Mouse (Mus musculus) heart, adult 2 months (tissue): ENCODE measurements around the gene Urm1. TPM values are rescaled to one million over a fixed set of nuclear protein-coding genes. Genes with fewer than 3 reads are reported as not detected.

ENCODE experiments used
- DNase-seq, 2 experiments: peaks; one replicate each; pipeline ENCODE4 v3.0.0; 2021
- H3K27ac ChIP-seq: fragments of 200-600 bp; 2 replicates; pipeline ENCODE4 v1.8.1; 2022
- H3K27me3 ChIP-seq: fragments of 200-500 bp; 2 replicates; pipeline ENCODE4 v1.6.1; 2012; ENCODE audit warnings: mild to moderate bottlenecking, low read length, inconsistent platforms, mixed read lengths; ENCODE audit not compliant: control insufficient read depth, insufficient read depth
- H3K36me3 ChIP-seq: fragments of 200-500 bp; 2 replicates; pipeline ENCODE4 v1.6.1; 2012; ENCODE audit warnings: low read length, inconsistent platforms; ENCODE audit not compliant: control insufficient read depth, insufficient read depth
- H3K4me1 ChIP-seq: fragments of 200-500 bp; 2 replicates; pipeline ENCODE4 v1.6.1; 2011; ENCODE audit warnings: low read length; ENCODE audit not compliant: control insufficient read depth, insufficient read depth
- H3K4me3 ChIP-seq: fragments of 200-600 bp; 2 replicates; pipeline ENCODE4 v1.8.1; 2022
- H3K79me2 ChIP-seq: fragments of 200-500 bp; replicated peaks from 2 replicates; pipeline ENCODE4 v1.6.1; 2012; ENCODE audit warnings: mild to moderate bottlenecking, inconsistent platforms, low read length, moderate library complexity, mixed read lengths; ENCODE audit not compliant: control insufficient read depth, insufficient read depth
- H3K9ac ChIP-seq: fragments of 200-500 bp; 2 replicates; pipeline ENCODE4 v1.6.1; 2012; ENCODE audit warnings: low read depth, mild to moderate bottlenecking, control low read depth, inconsistent platforms, low read length, mixed read lengths
- CTCF ChIP-seq: fragments of 200-600 bp; IDR thresholded peaks from 2 replicates; pipeline ENCODE4 v1.8.1; 2022; ENCODE audit warnings: antibody characterized with exemption, mild to moderate bottlenecking, moderate library complexity
- EP300 ChIP-seq: fragments of 200-500 bp; IDR thresholded peaks from 2 replicates; pipeline ENCODE4 v1.6.1; 2011; ENCODE audit warnings: low read depth, low read length, control low read depth; ENCODE audit not compliant: insufficient read depth
- POLR2A ChIP-seq: fragments of 200-500 bp; IDR thresholded peaks from 2 replicates; pipeline ENCODE4 v1.6.1; 2011; ENCODE audit warnings: mild to moderate bottlenecking, low read depth, low read length, control low read depth; ENCODE audit not compliant: insufficient read depth
- whole genome bisulfite sequencing: fragments of 180-500 bp; shearing (Covaris S2); methylation state at CpG from one replicate; pipeline ENCODE4 v1.1.7; 2018; 5-methylcytosine and 5-hydroxymethylcytosine counted together
- intact Hi-C: fragments of 180-260 bp; cut with DNase I; formaldehyde crosslinking; loops from one replicate; pipeline ENCODE4 v1.15.1; 2025
- polyA plus RNA-seq: library from polyadenylated mRNA; depleted of rRNA; stranded (reverse); fragments of >200 nt; gene quantifications from 2 replicates; pipeline ENCODE4 v1.2.3, GENCODE M21; 2012
- total RNA-seq, 2 experiments: library from RNA; stranded (reverse); gene quantifications; 2 replicates each; pipeline ENCODE4 v1.2.3; 2021

Gene Urm1
- total and polyA plus RNA-seq, 3 experiments = 30.5 to 34.4 (median 31.7) TPM

DNA sequence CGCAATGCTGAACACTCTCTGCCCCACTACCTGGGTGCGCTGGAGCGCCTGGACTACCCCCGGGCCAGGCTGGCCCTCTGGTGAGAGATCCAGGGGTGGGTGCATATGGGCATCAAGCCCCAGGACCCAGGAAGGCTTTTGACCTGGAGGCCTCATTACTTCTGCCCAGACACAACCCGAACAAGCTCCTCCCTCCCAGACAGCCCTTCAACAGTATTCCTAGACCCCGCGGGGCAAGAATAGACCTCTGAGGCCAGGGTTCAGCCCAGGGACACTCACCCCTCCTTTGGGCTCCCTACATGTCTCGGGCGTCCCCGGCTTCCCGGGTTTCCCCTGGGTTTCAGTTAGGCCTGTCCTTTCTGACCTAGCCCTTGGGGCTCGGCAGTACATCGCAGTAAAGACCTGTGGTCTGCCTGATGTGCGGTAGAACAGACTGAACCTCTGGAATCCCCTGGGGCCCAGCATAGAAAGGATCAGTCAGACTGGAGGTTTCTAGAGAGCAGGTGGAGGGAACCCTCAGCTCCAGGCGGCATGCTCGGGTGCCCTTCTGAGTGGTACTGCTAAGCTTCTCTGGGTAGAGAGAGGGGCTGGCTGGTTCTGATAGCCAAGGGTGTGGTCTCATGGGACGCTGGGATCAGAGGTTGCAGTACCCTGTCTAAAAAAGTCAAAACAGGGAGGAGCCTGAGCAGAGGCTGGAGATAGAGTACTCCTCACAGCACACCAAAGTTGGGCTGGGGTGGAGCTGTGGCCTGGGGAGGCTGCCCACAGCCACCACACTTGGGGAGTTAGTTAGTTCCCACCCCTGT, 50.0 kb downstream of the Urm1 start:
- Histone ChIP-seq H3K36me3 (no peaks in the 10 kb centered on the region), H3K4me1 (no peaks in the 10 kb centered on the region), H3K27ac (peak overlapping the region; percentile 57), H3K27me3 (no peaks in the 10 kb centered on the region), H3K79me2 (no peaks in the 10 kb centered on the region), H3K9ac (peak overlapping the region; percentile 68), H3K4me3 (peak overlapping the region; percentile 59)
- DNase-seq = peak; percentile 48 to 57
- WGBS = 26% methylated on average over 17 of the region's 17 CpGs
- TF ChIP-seq CTCF (no peak), POLR2A (no peak), EP300 (no peak)
- intact Hi-C loops = loop anchor here (1.0 kb wide), 1 partner anchor 107 kb away; no protein-coding TSS in a partner anchor

DNA sequence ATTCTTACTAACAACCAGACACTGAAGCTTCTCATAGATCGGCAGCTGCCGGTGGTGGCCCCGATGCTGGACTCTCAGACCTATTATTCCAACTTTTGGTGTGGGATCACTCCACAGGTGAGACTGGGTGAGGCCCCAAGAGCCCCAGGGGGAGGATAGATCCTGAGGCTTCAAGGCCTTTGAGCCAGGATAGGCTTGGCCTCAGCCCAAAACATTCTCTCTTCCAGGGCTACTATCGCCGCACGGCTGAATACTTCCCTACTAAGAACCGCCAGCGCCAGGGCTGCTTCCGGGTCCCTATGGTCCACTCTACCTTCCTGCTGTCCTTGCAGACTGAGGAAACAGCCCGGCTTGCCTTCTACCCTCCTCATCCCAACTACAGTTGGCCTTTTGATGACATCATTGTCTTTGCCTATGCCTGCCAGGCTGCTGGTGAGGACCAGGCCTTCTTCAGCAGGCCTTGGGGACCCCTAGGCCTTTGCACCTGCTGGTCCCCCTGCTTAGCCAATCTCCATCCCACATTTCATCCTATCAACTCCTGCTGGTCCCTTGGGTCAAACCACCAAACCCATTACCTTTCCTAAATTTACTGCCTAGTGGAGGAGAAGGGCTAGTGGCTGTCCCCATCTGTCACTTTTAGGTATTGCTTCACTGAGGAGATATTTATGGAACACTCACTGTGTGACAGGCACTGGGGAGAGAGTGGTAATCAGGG, 52.9 kb downstream of the Urm1 start:
- Histone ChIP-seq H3K4me1 (no peaks in the 10 kb centered on the region), H3K27me3 (no peaks in the 10 kb centered on the region), H3K79me2 (no peaks in the 10 kb centered on the region), H3K36me3 (no peaks in the 10 kb centered on the region), H3K4me3 (no peak overlapping the region), H3K27ac (no peak overlapping the region), H3K9ac (no peak overlapping the region)
- DNase-seq = no peak
- 77% methylated on average over 10 of the region's 10 CpGs for WGBS
- TF ChIP-seq EP300 = no peak
- TF ChIP-seq POLR2A = no peak
- TF ChIP-seq CTCF = no peak
- intact Hi-C loops = no loop called here

DNA sequence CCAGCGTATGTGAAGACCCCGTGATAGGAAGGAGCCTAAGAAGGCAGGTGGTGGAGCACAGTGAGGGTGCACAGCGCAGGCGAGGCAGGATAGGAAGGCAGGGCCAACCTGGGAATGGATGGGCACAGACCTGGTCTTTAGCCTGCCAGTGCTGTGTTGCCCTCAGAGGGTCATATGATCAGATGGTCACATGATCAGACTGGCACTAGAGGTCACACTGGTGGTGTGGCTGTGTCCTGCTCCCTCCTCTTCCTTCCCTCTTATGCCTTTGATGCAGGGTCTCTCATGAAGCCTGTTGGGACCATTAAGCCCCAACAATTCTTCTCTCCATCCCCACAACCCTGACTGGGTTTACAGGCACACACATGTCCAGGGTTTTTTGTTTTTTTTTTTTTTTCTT, 53.9 kb downstream of the Urm1 start:
- intact Hi-C loops = no loop called here
- H3K4me3 ChIP-seq = no peak overlapping the region
- H3K4me1 ChIP-seq = no peaks in the 10 kb centered on the region
- TF ChIP-seq CTCF = no peak
- no peak for TF ChIP-seq POLR2A
- no peak for TF ChIP-seq EP300
- no peaks in the 10 kb centered on the region for H3K36me3 ChIP-seq
- 85% methylated on average over 4 of the region's 4 CpGs for WGBS
- H3K27me3 ChIP-seq = no peaks in the 10 kb centered on the region
- no peaks in the 10 kb centered on the region for H3K79me2 ChIP-seq
- H3K9ac ChIP-seq = no peak overlapping the region
- no peak overlapping the region for H3K27ac ChIP-seq
- DNase-seq = no peak

DNA sequence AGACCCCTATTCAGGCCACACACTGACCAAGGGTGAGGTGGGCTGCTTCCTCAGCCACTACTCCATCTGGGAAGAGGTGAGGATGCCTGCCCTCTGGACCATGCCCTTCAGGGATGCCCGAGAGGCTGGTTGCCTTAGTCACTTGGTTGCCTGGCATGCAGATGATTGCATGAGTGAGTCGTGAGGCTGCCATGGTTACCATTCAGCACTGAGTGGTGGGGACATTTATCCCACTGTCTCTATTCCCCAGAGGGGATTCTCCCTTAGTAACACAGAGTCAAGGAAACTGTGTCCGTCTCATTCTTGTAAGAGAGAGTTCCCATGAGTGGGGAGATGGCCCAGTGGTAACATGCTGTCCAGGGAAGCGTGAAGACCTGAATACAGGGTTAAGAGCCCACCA, 58.2 kb downstream of the Urm1 start:
- no peak for DNase-seq
- WGBS = 78% methylated on average over 4 of the region's 4 CpGs
- Histone ChIP-seq H3K27ac (no peak overlapping the region), H3K4me3 (no peak overlapping the region), H3K9ac (no peak overlapping the region), H3K36me3 (no peaks in the 10 kb centered on the region), H3K79me2 (no peaks in the 10 kb centered on the region), H3K27me3 (no peaks in the 10 kb centered on the region), H3K4me1 (no peaks in the 10 kb centered on the region)
- no peak for TF ChIP-seq CTCF
- TF ChIP-seq POLR2A = no peak
- TF ChIP-seq EP300 = no peak
- intact Hi-C loops = no loop called here

DNA sequence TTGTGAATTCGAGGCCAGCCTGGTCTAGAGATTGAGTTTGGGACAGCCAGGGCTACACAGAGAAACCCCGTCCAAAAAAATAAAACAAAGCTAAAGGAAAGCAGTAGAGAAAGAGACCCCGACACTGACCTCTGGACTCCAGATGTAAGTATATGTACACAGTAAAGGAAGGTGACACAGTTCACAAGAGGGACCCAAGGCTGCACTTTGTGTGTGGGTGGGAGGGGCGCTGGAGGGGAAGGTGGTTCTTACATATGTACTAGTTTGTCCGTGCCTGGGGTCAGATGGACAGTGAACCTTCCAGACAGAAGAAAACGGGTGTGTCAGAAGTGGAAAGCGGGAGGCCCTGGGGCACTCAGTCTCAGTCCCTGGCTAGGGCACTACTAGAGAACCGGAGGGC, 59.3 kb downstream of the Urm1 start:
- Histone ChIP-seq H3K36me3 (no peaks in the 10 kb centered on the region), H3K79me2 (no peaks in the 10 kb centered on the region), H3K4me3 (no peak overlapping the region), H3K27me3 (no peaks in the 10 kb centered on the region), H3K4me1 (no peaks in the 10 kb centered on the region), H3K9ac (no peak overlapping the region), H3K27ac (no peak overlapping the region)
- 67% methylated on average over 8 of the region's 8 CpGs for WGBS
- intact Hi-C loops = no loop called here
- DNase-seq = no peak
- no peak for TF ChIP-seq EP300
- TF ChIP-seq POLR2A = no peak
- no peak for TF ChIP-seq CTCF
